Mouse (Mus musculus): ENCODE data around the gene Cdk7. TPM values are rescaled to one million over a fixed set of nuclear protein-coding genes. Genes with fewer than 3 reads are reported as not detected.

Gene Cdk7
- polyA plus RNA-seq, 1 experiment from 2014 or later: 54.8 TPM

DNA sequence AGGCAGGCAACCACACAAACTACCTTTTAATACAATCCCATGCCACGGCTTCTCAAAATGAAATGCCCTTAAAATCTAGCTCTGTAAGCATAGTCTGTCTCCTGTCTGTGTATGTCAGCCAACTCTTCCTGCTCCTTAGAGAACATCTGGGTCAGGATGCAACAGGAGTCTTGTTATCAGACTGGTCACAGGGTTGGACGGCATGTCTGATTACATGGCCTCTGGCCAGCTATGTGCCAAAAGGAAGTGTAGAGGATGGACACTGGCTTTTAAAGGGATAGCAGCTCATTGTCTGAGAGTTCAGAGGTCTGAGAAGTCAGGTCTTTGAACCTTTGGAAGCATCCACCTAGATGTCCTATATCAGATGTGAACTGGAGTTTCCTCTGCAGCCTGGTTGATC, 24.6 kb upstream of the Cdk7 start:
- 53% methylated on average over 2 of the region's 2 CpGs for WGBS
- H3K27me3 ChIP-seq (replicated peaks; ENCODE audit: insufficient read depth, low read length): no peaks in the 10 kb centered on the region
- no peak overlapping the region for H3K9ac ChIP-seq (replicated peaks; ENCODE audit: low read depth)
- H3K4me3 ChIP-seq (ENCODE audit: low read depth, low read length): no peak overlapping the region
- no peak overlapping the region for H3K27ac ChIP-seq (ENCODE audit: low read length)
- H3K36me3 ChIP-seq (ENCODE audit: insufficient read depth, low read length): no peaks in the 10 kb centered on the region
- DNase-seq (ENCODE audit: low spot score): no peak
- H3K4me1 ChIP-seq (ENCODE audit: insufficient read depth, low read depth, low read length): no peaks in the 10 kb centered on the region
- TF ChIP-seq CTCF (IDR thresholded peaks at IDR 0.05) (no peak), EP300 (IDR thresholded peaks at IDR 0.05) (no peak)
- no peak overlapping the region for H3K4me2 ChIP-seq (replicated peaks; ENCODE audit: low read depth, low read length)
- no peak for ATAC-seq
- no peaks in the 10 kb centered on the region for H3K9me3 ChIP-seq (ENCODE audit: low read length)

DNA sequence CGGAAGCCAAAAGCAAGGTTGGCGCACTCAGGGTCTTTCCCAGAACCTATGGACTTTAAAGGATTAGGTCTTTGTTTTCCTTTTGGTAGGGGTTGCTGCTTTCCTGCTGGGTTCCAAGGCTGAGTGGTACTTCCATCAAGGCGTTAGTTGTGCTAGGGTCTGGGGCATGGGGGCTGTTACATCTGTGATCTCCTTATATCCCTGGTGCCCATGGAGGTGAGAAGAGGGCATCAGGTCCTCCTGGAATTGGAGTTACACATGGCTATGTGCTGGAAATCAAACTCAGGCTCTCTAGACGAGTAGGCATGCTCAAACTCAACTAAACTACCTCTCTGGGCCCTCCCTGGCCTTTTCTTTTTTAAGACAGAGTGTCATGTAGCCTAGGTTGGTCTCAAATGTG, 23.4 kb upstream of the Cdk7 start:
- H3K9ac ChIP-seq (replicated peaks; ENCODE audit: low read depth): no peak overlapping the region
- WGBS: 64% methylated on average over 4 of the region's 4 CpGs
- H3K4me1 ChIP-seq (ENCODE audit: insufficient read depth, low read depth, low read length): no peaks in the 10 kb centered on the region
- no peak for TF ChIP-seq CTCF (IDR thresholded peaks at IDR 0.05)
- no peak for TF ChIP-seq EP300 (IDR thresholded peaks at IDR 0.05)
- H3K4me3 ChIP-seq (ENCODE audit: low read depth, low read length): no peak overlapping the region
- H3K36me3 ChIP-seq (ENCODE audit: insufficient read depth, low read length): no peaks in the 10 kb centered on the region
- H3K9me3 ChIP-seq (ENCODE audit: low read length): no peaks in the 10 kb centered on the region
- no peaks in the 10 kb centered on the region for H3K27me3 ChIP-seq (replicated peaks; ENCODE audit: insufficient read depth, low read length)
- no peak for ATAC-seq
- no peak overlapping the region for H3K27ac ChIP-seq (ENCODE audit: low read length)
- no peak overlapping the region for H3K4me2 ChIP-seq (replicated peaks; ENCODE audit: low read depth, low read length)
- DNase-seq (ENCODE audit: low spot score): no peak

DNA sequence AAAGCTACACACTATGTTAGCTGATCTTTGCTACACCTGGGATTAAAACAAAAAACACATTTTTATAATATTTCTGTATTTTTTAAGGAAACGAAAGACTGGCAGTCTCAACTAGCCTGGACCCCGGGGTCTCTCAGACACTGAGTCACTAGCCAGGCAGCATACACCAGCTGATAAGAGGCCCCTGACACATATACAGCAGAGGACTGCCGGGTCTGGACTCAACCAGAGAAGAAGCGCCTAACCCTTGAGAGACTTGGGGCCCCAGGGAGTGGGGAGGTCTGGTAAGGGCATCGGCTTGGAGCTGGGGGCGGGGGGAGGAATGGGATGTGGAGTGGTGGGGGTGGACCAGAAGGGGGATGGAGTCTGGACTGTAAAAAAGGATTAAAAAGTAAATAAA, 22.3 kb upstream of the Cdk7 start:
- Histone ChIP-seq H3K4me1 (ENCODE audit: insufficient read depth, low read depth, low read length) (no peaks in the 10 kb centered on the region), H3K9ac (replicated peaks; ENCODE audit: low read depth) (no peak overlapping the region), H3K4me2 (replicated peaks; ENCODE audit: low read depth, low read length) (no peak overlapping the region), H3K27ac (ENCODE audit: low read length) (no peak overlapping the region), H3K36me3 (ENCODE audit: insufficient read depth, low read length) (no peaks in the 10 kb centered on the region), H3K9me3 (ENCODE audit: low read length) (no peaks in the 10 kb centered on the region), H3K27me3 (replicated peaks; ENCODE audit: insufficient read depth, low read length) (no peaks in the 10 kb centered on the region), H3K4me3 (ENCODE audit: low read depth, low read length) (no peak overlapping the region)
- ATAC-seq (no peak), DNase-seq (ENCODE audit: low spot score) (no peak)
- WGBS: 80% methylated on average over 6 of the region's 6 CpGs
- TF ChIP-seq EP300 (IDR thresholded peaks at IDR 0.05) (no peak), CTCF (IDR thresholded peaks at IDR 0.05) (no peak)

DNA sequence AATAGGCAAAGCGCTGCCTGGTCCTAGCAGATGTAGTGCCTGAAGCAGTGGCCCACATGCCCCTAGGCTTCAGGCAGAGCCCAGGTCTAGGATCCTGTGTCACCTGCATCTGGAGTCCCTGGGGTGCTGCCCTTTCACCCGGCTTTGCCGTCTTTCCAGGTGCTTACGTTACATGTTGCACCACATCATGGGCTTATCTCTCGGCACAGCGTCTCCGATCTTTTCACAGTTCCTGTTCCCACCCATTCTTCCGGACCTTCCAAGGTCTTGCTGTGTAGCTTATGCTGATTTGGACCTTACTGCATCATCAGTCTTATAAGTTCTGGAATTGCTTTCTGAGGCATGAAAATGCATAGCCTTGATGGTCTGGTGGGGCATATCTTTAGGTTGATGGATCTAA, 21.8 kb upstream of the Cdk7 start:
- no peak overlapping the region for H3K4me2 ChIP-seq (replicated peaks; ENCODE audit: low read depth, low read length)
- no peak overlapping the region for H3K9ac ChIP-seq (replicated peaks; ENCODE audit: low read depth)
- H3K36me3 ChIP-seq (ENCODE audit: insufficient read depth, low read length): no peaks in the 10 kb centered on the region
- no peak for TF ChIP-seq CTCF (IDR thresholded peaks at IDR 0.05)
- TF ChIP-seq EP300 (IDR thresholded peaks at IDR 0.05): no peak
- H3K4me3 ChIP-seq (ENCODE audit: low read depth, low read length): no peak overlapping the region
- H3K9me3 ChIP-seq (ENCODE audit: low read length): no peaks in the 10 kb centered on the region
- no peak overlapping the region for H3K27ac ChIP-seq (ENCODE audit: low read length)
- H3K4me1 ChIP-seq (ENCODE audit: insufficient read depth, low read depth, low read length): no peaks in the 10 kb centered on the region
- ATAC-seq: no peak
- no peak for DNase-seq (ENCODE audit: low spot score)
- 72% methylated on average over 8 of the region's 8 CpGs for WGBS
- H3K27me3 ChIP-seq (replicated peaks; ENCODE audit: insufficient read depth, low read length): no peaks in the 10 kb centered on the region

DNA sequence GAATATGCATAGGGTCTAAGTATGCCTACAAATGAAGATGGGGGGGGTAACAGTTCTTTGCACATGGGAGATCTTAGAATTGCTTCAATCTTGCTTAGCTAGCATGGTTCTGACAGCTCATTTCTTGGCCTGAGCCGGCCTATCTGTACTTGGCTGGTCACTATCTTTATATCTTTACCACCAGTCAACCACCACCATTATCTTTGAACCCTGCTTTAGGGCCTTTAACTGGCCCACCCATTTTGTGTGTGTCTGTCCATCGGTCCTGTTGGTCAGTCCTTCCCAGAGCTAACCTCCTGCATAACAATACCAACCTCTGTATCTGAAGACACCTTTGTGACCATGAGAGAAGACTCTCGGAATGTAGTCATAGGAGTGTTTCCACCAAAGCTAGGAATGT, 20.7 kb upstream of the Cdk7 start:
- no peak for DNase-seq (ENCODE audit: low spot score)
- Histone ChIP-seq H3K27ac (ENCODE audit: low read length) (no peak overlapping the region), H3K36me3 (ENCODE audit: insufficient read depth, low read length) (no peaks in the 10 kb centered on the region), H3K9ac (replicated peaks; ENCODE audit: low read depth) (no peak overlapping the region), H3K4me3 (ENCODE audit: low read depth, low read length) (no peak overlapping the region), H3K9me3 (ENCODE audit: low read length) (no peaks in the 10 kb centered on the region), H3K27me3 (replicated peaks; ENCODE audit: insufficient read depth, low read length) (no peaks in the 10 kb centered on the region), H3K4me1 (ENCODE audit: insufficient read depth, low read depth, low read length) (no peaks in the 10 kb centered on the region), H3K4me2 (replicated peaks; ENCODE audit: low read depth, low read length) (no peak overlapping the region)
- ATAC-seq: no peak
- no peak for TF ChIP-seq CTCF (IDR thresholded peaks at IDR 0.05)
- TF ChIP-seq EP300 (IDR thresholded peaks at IDR 0.05): no peak
- 76% methylated on average over 3 of the region's 3 CpGs for WGBS

DNA sequence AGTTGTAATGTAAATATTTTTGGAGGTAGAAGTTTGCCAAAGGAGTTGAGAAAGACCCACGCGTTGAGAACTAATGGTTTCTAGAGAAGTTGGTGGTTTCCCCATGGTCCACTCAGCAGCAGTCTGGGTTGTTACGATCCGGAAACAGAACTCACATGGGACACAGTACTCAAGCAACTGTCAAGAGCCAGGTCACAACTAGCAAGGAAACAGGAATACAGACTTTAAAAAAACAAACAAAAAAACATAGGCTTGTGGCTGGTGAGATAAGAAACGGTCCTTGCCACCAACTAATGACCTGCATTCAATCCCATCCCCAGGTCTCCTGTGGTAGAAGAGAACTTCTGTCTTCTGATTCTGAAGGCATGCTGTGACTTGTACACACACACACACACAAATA, 20.1 kb upstream of the Cdk7 start:
- TF ChIP-seq EP300 (IDR thresholded peaks at IDR 0.05) (no peak), CTCF (IDR thresholded peaks at IDR 0.05) (no peak)
- Histone ChIP-seq H3K36me3 (ENCODE audit: insufficient read depth, low read length) (no peaks in the 10 kb centered on the region), H3K4me3 (ENCODE audit: low read depth, low read length) (no peak overlapping the region), H3K9ac (replicated peaks; ENCODE audit: low read depth) (no peak overlapping the region), H3K9me3 (ENCODE audit: low read length) (no peaks in the 10 kb centered on the region), H3K4me1 (ENCODE audit: insufficient read depth, low read depth, low read length) (no peaks in the 10 kb centered on the region), H3K4me2 (replicated peaks; ENCODE audit: low read depth, low read length) (no peak overlapping the region), H3K27ac (ENCODE audit: low read length) (no peak overlapping the region), H3K27me3 (replicated peaks; ENCODE audit: insufficient read depth, low read length) (no peaks in the 10 kb centered on the region)
- DNase-seq (ENCODE audit: low spot score) (no peak), ATAC-seq (no peak)
- WGBS: 54% methylated on average over 5 of the region's 5 CpGs

DNA sequence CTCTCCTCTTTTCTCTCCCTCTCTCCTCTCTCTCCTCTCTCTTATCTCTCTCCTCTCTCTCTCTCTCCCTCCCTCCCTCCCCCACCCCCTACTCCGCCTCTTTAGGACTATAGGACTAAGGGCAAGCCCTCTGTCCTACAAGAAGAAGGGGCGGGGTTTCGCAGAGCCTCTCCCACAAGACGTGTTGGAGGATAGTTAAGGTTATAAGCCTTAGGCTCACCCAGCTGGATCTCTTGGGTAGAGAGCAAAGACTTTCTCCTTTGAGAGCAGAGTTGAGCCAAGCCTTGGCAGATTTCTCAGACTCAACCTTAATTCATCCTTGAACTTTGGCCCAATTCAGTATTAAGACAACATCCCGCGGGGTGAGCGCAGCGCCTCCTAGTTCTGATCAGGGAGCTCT, 17.9 kb upstream of the Cdk7 start:
- no peaks in the 10 kb centered on the region for H3K9me3 ChIP-seq (ENCODE audit: low read length)
- ATAC-seq (no peak), DNase-seq (ENCODE audit: low spot score) (no peak)
- H3K27me3 ChIP-seq (replicated peaks; ENCODE audit: insufficient read depth, low read length): no peaks in the 10 kb centered on the region
- no peak overlapping the region for H3K4me3 ChIP-seq (ENCODE audit: low read depth, low read length)
- H3K4me2 ChIP-seq (replicated peaks; ENCODE audit: low read depth, low read length): no peak overlapping the region
- H3K36me3 ChIP-seq (ENCODE audit: insufficient read depth, low read length): no peaks in the 10 kb centered on the region
- no peaks in the 10 kb centered on the region for H3K4me1 ChIP-seq (ENCODE audit: insufficient read depth, low read depth, low read length)
- no peak overlapping the region for H3K9ac ChIP-seq (replicated peaks; ENCODE audit: low read depth)
- WGBS: 57% methylated on average over 8 of the region's 8 CpGs
- TF ChIP-seq EP300 (IDR thresholded peaks at IDR 0.05) (no peak), CTCF (IDR thresholded peaks at IDR 0.05) (no peak)
- no peak overlapping the region for H3K27ac ChIP-seq (ENCODE audit: low read length)
